Mouse (Mus musculus) forebrain, embryonic 10.5 days (tissue): ENCODE results near the gene Gna12. TPM values are rescaled to one million over a fixed set of nuclear protein-coding genes. Genes with fewer than 3 reads are reported as not detected.

ENCODE experiments used
- polyA plus RNA-seq: library from polyadenylated mRNA; unstranded; fragments of >200 nt; fragmentation: Nextera tagmentation; extraction: Ambion mirVana; gene quantifications from 2 replicates; pipeline ENCODE4 v1.2.1, GENCODE M21; 2016

Gene Gna12
- polyA plus RNA-seq, 1 experiment from 2014 or later: 7.6 TPM

Other genes with a start within 250 kb of the Gna12 start
- 33.1 and 33.3 TPM in 2 replicates for gene Lfng, start 223.1 kb downstream of the Gna12 start, polyA plus RNA-seq
- 31.6 and 35.7 TPM in 2 replicates for gene Ttyh3, start 181.4 kb downstream of the Gna12 start, polyA plus RNA-seq
- gene Iqce, start 128.1 kb downstream of the Gna12 start, polyA plus RNA-seq: 24.0 and 30.5 TPM in 2 replicates
- gene Brat1, start 125.4 kb downstream of the Gna12 start, polyA plus RNA-seq: 21.5 and 23.6 TPM in 2 replicates
- gene Amz1, start 106.3 kb downstream of the Gna12 start, polyA plus RNA-seq: 0.63 and 0.66 TPM in 2 replicates
- gene Card11, start 170.2 kb upstream of the Gna12 start, polyA plus RNA-seq: not detected in 2 replicates